Mouse (Mus musculus): ENCODE data around the gene Rsph6a.
A peak's percentile ranks its signal among the peaks of the same experiment; 100 is the strongest.

Gene Rsph6a

GRCm38 (mm10) chr7:19098811-19099210, 44.3 kb downstream of the Rsph6a start:
- DNase-seq (ENCODE audit: low spot score in 2 of 2): no peak

DNA sequence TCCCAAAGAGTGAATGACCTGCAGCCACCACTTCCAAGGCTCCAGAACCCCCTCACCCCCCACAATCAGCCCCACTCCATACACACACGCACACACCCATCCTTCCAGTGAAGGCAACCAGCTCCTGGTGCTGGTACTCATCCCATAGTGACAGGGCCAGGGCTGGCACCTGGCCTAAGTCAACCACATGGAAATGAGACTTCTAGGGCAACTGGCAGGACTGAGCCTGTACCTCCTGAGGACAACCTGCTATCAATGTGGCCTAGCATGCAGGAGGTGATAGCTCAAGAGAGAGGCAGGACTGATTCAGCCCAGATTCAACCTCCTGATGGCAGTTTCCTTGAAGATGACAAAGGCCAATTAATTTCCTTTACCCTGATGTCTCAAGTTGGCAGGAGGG, 45.8 kb downstream of the Rsph6a start:
- no peak for DNase-seq (ENCODE audit: low spot score in 2 of 2)

GRCm38 (mm10) chr7:19103741-19104140, 49.3 kb downstream of the Rsph6a start:
- no peak for DNase-seq (ENCODE audit: low spot score in 2 of 2)

DNA sequence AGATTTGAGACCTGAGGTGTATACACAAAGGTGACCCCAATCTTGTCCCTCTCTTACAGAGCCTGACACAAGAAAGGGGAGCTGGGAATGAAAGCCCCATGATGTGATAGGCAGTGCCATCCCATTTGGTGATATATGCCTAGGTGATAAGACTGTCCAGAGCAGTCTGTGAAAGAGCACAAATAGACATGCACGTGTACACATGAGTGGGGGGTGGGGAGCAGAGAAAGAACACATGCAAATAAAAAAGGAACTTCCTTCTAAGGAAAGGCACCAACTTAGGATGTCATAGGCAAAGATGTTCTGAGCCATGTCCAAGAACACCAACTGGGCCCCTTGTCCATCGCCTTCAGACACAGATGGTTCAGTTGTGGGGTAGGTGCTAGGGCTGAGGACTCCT, 50.0 kb downstream of the Rsph6a start:
- DNase-seq (ENCODE audit: low spot score in 2 of 2): no peak

DNA sequence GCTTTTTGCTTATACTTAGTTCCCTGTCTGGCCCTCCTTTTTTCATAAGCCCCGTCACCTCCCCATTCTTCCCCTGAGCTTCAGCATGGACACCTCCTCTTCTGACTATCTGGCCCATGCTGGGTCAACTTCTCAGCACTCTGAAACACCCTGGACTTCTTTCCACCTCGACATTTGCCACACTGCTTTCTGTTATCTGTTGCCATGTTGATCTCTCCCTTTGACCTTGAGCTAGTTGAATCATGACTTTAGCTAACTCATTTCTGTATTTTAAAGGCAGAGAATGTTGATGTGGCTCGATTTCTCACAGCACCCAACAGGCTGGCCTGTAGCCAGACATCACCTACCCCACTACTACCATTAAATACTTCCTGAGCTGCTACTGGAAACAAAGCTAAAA, 52.9 kb downstream of the Rsph6a start:
- DNase-seq (ENCODE audit: low spot score in 2 of 2): no peak

GRCm38 (mm10) chr7:19109565-19109964, 55.1 kb downstream of the Rsph6a start:
- DNase-seq (ENCODE audit: low spot score in 2 of 2): no peak

DNA sequence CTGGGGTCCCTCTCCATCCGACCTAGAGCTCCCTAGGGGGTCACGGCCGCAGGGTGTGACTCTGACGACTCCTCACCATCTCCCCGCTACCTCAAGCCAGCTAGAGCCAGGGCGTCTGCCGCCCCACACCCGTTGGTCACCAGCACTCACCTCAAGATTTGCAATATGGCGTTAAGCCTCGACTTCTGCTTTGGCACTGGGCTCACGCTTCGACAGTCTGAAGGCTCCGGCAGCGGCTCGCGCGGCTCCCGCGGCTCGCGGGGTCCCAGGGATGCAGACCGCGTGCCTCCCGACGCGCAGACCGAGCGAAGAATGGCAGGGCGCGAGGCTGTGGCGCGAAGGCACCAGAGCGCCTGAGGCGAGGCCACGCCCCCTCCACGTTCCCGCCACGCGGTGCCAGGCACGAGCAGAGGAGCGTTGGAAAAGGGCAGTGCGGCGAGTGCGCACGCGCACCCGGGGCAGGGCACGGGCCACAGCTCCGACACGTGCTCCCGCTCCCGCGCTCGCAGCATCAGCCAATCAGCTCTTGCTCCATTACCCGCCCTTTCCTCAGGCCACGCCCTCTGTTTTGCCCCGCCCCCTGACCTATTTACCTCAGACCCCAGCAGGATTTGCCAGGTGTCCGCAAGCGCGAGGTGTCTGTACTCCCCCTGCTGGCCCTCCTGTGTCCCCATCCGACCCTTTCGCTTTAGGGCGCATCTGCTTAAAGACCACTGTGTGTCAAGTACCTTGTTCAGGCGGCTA, 63.7 kb downstream of the Rsph6a start, which contains the start of gene Gm4969:
Gm4969 (minus strand) TSS at position 341 of the 744 bp plus-strand sequence.
- DNase-seq (ENCODE audit: low spot score in 2 of 2): peak in 1 of 2 experiments; percentile 60

GRCm38 (mm10) chr7:19119083-19119482, 64.6 kb downstream of the Rsph6a start:
- no peak for DNase-seq (ENCODE audit: low spot score in 2 of 2)

DNA sequence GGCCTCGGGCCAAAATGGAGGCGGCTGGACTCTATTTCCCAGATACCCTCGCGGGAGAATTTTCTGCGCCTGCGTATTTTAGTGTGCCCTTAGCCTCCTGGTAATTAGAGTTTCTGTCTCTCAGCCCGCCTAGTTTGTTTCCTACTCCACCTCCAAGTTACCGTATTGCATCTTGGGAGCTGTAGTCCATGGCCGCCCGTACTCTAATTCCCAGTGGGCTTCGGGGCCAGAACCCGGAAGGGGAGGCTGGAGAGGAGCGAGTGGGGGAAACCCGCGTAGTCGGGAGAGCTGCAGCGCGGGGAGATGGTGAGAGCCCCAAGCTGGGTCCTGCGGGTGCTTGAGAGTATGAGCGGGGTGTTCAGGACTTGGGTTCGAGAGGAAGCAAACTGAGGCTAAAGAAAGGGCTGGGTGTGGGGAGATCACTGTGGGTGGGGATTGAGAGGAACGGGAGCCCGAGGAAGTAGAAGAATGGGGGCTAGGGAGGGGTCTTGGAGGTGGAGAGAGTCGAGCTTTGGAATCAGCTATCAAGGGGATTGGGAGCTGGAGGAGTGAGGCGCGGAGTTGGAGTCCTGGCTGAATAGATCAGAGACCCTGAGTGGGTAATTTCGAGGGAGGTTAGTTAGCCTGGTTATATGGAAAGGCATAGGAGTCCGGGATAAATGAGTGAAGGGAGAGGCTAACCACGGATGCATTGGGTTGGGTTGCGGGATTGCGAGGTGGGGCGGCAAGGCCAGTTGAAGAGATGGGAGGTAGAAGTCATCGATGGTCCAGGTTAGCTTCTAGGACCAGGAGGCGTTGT, 65.3 kb downstream of the Rsph6a start, which contains the start of gene Fbxo46:
Fbxo46 (plus strand) TSS at position 229 of the 799 bp plus-strand sequence.
- DNase-seq (ENCODE audit: low spot score in 2 of 2): peak; percentile 89

DNA sequence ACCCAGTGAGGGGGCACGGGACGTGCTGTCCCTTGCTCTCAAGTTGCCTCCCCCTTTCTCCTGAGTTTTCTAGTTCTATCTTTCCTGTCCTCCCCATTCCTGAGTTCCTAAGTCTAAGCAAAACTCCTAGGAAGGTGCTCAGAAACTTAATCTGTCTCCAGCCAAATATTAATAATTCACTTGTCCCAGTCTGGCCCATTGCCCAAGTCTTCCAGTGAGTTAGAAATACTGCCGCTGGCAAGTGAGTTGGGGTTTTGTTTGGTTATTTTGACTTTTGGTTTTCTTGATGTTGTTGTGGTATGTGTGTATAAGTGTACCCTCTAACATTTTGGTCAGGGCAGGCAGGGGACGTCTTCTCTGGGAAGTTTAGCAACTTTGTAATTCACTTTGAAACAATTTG, 67.2 kb downstream of the Rsph6a start:
- DNase-seq (ENCODE audit: low spot score in 2 of 2): no peak
